In genomic region chr2:151039726-151040125, GRCm38 (mm10) we compare ENCODE assay signal across 8 mouse cellular contexts. TPM values are rescaled to one million over a fixed set of nuclear protein-coding genes. Genes with fewer than 3 reads are reported as not detected.
DNase-seq lines count a peak whose midpoint lies in the region; ATAC-seq and TF ChIP-seq lines count a peak whose summit lies in the region.

No protein-coding gene starts in this region.

- TF ChIP-seq CTCF in lung, embryonic 14.5 days (IDR thresholded peaks at IDR 0.05; ENCODE audit: low read depth): no peak

- DNase-seq in lung, embryonic 14.5 days: no peak
- DNase-seq in lung, postnatal 14 days: no peak
- no peak for DNase-seq in embryonic facial prominence, embryonic 10.5 days (ENCODE audit: low spot score)
- peak; percentile 5 for DNase-seq in lung, postnatal 36 days
- DNase-seq in gastrocnemius, postnatal 36 days: no peak
- no peak for DNase-seq in thymus, postnatal 36 days
- DNase-seq in urinary bladder, postnatal 10 days (ENCODE audit: low spot score): no peak

- H3K4me1 ChIP-seq in lung, embryonic 14.5 days (ENCODE audit: insufficient read depth): peaks cover 8% of the 10 kb centered on the region; the same call in 1 of the 2 replicates
- H3K4me1 ChIP-seq in embryonic facial prominence, embryonic 10.5 days: peaks cover 14% of the 10 kb centered on the region
- peaks cover 18% of the 10 kb centered on the region for H3K4me1 ChIP-seq in hindbrain, embryonic 13.5 days (replicated peaks)

- H3K27ac ChIP-seq in lung, embryonic 14.5 days (ENCODE audit: low read depth): peak overlapping the region; percentile 60; the same call in 1 of the 2 replicates
- H3K27ac ChIP-seq in embryonic facial prominence, embryonic 10.5 days (replicated peaks): peak overlapping the region; percentile 98
- peak overlapping the region; percentile 67; the same call in 1 of the 2 replicates for H3K27ac ChIP-seq in hindbrain, embryonic 13.5 days

- intact Hi-C loops in gastrocnemius, postnatal 36 days (cut with DNase I): no loop called here

- H3K9me3 ChIP-seq in lung, embryonic 14.5 days (ENCODE audit: low read depth, low read length): peaks cover 3% of the 10 kb centered on the region; the same call in 1 of the 2 replicates
- no peaks in the 10 kb centered on the region for H3K9me3 ChIP-seq in embryonic facial prominence, embryonic 10.5 days
- H3K9me3 ChIP-seq in hindbrain, embryonic 13.5 days: no peaks in the 10 kb centered on the region

- peak overlapping the region; percentile 86 for H3K4me2 ChIP-seq in lung, embryonic 14.5 days
- peak overlapping the region; percentile 79 for H3K4me2 ChIP-seq in hindbrain, embryonic 13.5 days

- peak; percentile 30; the same call in 1 of the 2 replicates for ATAC-seq in lung, embryonic 14.5 days (ENCODE audit: insufficient read depth)
- peak; percentile 52 for ATAC-seq in hindbrain, embryonic 13.5 days (ENCODE audit: low FRiP score)

- H3K36me3 ChIP-seq in lung, embryonic 14.5 days (ENCODE audit: insufficient read depth): no peaks in the 10 kb centered on the region
- H3K36me3 ChIP-seq in embryonic facial prominence, embryonic 10.5 days (replicated peaks): no peaks in the 10 kb centered on the region
- H3K36me3 ChIP-seq in hindbrain, embryonic 13.5 days: no peaks in the 10 kb centered on the region

- 37% methylated on average over 8 of the region's 8 CpGs for WGBS in lung, embryonic 14.5 days
- WGBS in embryonic facial prominence, embryonic 10.5 days: 54% methylated on average over 8 of the region's 8 CpGs
- WGBS in hindbrain, embryonic 13.5 days: 40% methylated on average over 8 of the region's 8 CpGs

- peak overlapping the region; percentile 74 for H3K9ac ChIP-seq in lung, embryonic 14.5 days
- H3K9ac ChIP-seq in hindbrain, embryonic 13.5 days: peak overlapping the region; percentile 97

- H3K27me3 ChIP-seq in lung, embryonic 14.5 days (ENCODE audit: insufficient read depth, low read length): no peaks in the 10 kb centered on the region
- H3K27me3 ChIP-seq in embryonic facial prominence, embryonic 10.5 days (replicated peaks; ENCODE audit: low read depth, poor library complexity, severe bottlenecking): no peaks in the 10 kb centered on the region
- H3K27me3 ChIP-seq in hindbrain, embryonic 13.5 days: no peaks in the 10 kb centered on the region

- peak overlapping the region; percentile 91 for H3K4me3 ChIP-seq in lung, embryonic 14.5 days (ENCODE audit: low read depth, low read length)
- peak overlapping the region; percentile 95 for H3K4me3 ChIP-seq in embryonic facial prominence, embryonic 10.5 days
- H3K4me3 ChIP-seq in hindbrain, embryonic 13.5 days: peak overlapping the region; percentile 92

RNA-seq across cellular contexts. Expression of gene Nanp, which starts 0.5 kb away (rescaled TPM):
- 48.5 and 49.9 TPM in 2 replicates for polyA plus RNA-seq in lung, embryonic 14.5 days (2014; fragmentation: Nextera tagmentation; extraction: Ambion mirVana)
- polyA plus RNA-seq in embryonic facial prominence, embryonic 10.5 days (2016; fragmentation: Nextera tagmentation; extraction: Ambion mirVana): 49.1 and 49.5 TPM in 2 replicates
- 32.8 and 33.2 TPM in 2 replicates for polyA plus RNA-seq in hindbrain, embryonic 13.5 days (2015; fragmentation: Nextera tagmentation; extraction: Ambion mirVana)
- total RNA-seq in gastrocnemius, postnatal 36 days (2021): 1 to 10 TPM; 2.5 to 2.7 TPM

RNA-seq across cellular contexts. Expression of gene Ninl, which starts 0.5 kb away (rescaled TPM):
- polyA plus RNA-seq in lung, embryonic 14.5 days (2014; fragmentation: Nextera tagmentation; extraction: Ambion mirVana): 12.6 and 20.3 TPM in 2 replicates
- 18.5 and 20.7 TPM in 2 replicates for polyA plus RNA-seq in embryonic facial prominence, embryonic 10.5 days (2016; fragmentation: Nextera tagmentation; extraction: Ambion mirVana)
- 5.0 and 6.8 TPM in 2 replicates for polyA plus RNA-seq in hindbrain, embryonic 13.5 days (2015; fragmentation: Nextera tagmentation; extraction: Ambion mirVana)
- total RNA-seq in gastrocnemius, postnatal 36 days (2021): under 1 TPM; 0.26 to 0.47 TPM

RNA-seq across cellular contexts. Expression of gene Gm14151, which starts 52.4 kb away (rescaled TPM):
- not detected in 2 replicates for polyA plus RNA-seq in lung, embryonic 14.5 days (2014; fragmentation: Nextera tagmentation; extraction: Ambion mirVana)
- polyA plus RNA-seq in embryonic facial prominence, embryonic 10.5 days (2016; fragmentation: Nextera tagmentation; extraction: Ambion mirVana): not detected in 2 replicates
- polyA plus RNA-seq in hindbrain, embryonic 13.5 days (2015; fragmentation: Nextera tagmentation; extraction: Ambion mirVana): not detected in 2 replicates
- not detected for total RNA-seq in gastrocnemius, postnatal 36 days (2021)

RNA-seq across cellular contexts. Expression of gene Gm14147, which starts 58.3 kb away (rescaled TPM):
- not detected in 2 replicates for polyA plus RNA-seq in lung, embryonic 14.5 days (2014; fragmentation: Nextera tagmentation; extraction: Ambion mirVana)
- not detected in 2 replicates for polyA plus RNA-seq in embryonic facial prominence, embryonic 10.5 days (2016; fragmentation: Nextera tagmentation; extraction: Ambion mirVana)
- not detected in 2 replicates for polyA plus RNA-seq in hindbrain, embryonic 13.5 days (2015; fragmentation: Nextera tagmentation; extraction: Ambion mirVana)
- not detected for total RNA-seq in gastrocnemius, postnatal 36 days (2021)
